Mouse (Mus musculus) small intestine, adult 2 months (tissue): Measurements from ENCODE around the gene Etv1. TPM values are rescaled to one million over a fixed set of nuclear protein-coding genes. Genes with fewer than 3 reads are reported as not detected.

Experiments used
- H3K27ac ChIP-seq: fragments of 200-500 bp; 2 replicates; pipeline ENCODE4 v1.5.1; 2012; ENCODE audit warnings: low read depth, low read length, control low read depth, inconsistent platforms; ENCODE audit not compliant: insufficient read depth
- H3K27me3 ChIP-seq: fragments of 200-500 bp; 2 replicates; pipeline ENCODE4 v1.6.1; 2012; ENCODE audit warnings: mild to moderate bottlenecking, moderate library complexity, low read length, inconsistent platforms; ENCODE audit not compliant: control insufficient read depth, insufficient read depth
- H3K36me3 ChIP-seq: fragments of 200-500 bp; 2 replicates; pipeline ENCODE4 v1.6.1; 2012; ENCODE audit warnings: mild to moderate bottlenecking, low read length, control low read depth, inconsistent platforms; ENCODE audit not compliant: control insufficient read depth, insufficient read depth
- H3K4me1 ChIP-seq: fragments of 200-500 bp; 2 replicates; pipeline ENCODE4 v1.6.1; 2012; ENCODE audit warnings: low read length, inconsistent platforms, mixed read lengths; ENCODE audit not compliant: control insufficient read depth, insufficient read depth, insufficient read length
- H3K4me3 ChIP-seq: fragments of 200-500 bp; 2 replicates; pipeline ENCODE4 v1.5.1; 2012; ENCODE audit warnings: low read depth, mild to moderate bottlenecking, control low read depth, inconsistent platforms, low read length, moderate library complexity
- CTCF ChIP-seq: fragments of 200-500 bp; IDR thresholded peaks from 2 replicates; pipeline ENCODE4 v1.5.1; 2012; ENCODE audit warnings: low read depth, mild to moderate bottlenecking, control low read depth, inconsistent platforms, low read length, moderate library complexity, mixed read lengths; ENCODE audit not compliant: insufficient replicate concordance, insufficient read length; ENCODE audit errors: extremely low read depth
- POLR2A ChIP-seq: fragments of 200-500 bp; IDR thresholded peaks from 2 replicates; pipeline ENCODE4 v1.6.1; 2012; ENCODE audit warnings: low read depth, mild to moderate bottlenecking, control low read depth, inconsistent platforms, low read length, moderate library complexity
- WGBS: fragments of 180-500 bp; shearing (Covaris S2); methylation state at CpG from one replicate; pipeline ENCODE4 v1.1.7; 2018; 5-methylcytosine and 5-hydroxymethylcytosine counted together
- polyA plus RNA-seq: library from polyadenylated mRNA; depleted of rRNA; stranded (reverse); fragments of >200 nt; gene quantifications from 2 replicates; pipeline ENCODE4 v1.2.3, GENCODE M21; 2012

Gene Etv1
- polyA plus RNA-seq, 1 experiment: 2.2 TPM

DNA sequence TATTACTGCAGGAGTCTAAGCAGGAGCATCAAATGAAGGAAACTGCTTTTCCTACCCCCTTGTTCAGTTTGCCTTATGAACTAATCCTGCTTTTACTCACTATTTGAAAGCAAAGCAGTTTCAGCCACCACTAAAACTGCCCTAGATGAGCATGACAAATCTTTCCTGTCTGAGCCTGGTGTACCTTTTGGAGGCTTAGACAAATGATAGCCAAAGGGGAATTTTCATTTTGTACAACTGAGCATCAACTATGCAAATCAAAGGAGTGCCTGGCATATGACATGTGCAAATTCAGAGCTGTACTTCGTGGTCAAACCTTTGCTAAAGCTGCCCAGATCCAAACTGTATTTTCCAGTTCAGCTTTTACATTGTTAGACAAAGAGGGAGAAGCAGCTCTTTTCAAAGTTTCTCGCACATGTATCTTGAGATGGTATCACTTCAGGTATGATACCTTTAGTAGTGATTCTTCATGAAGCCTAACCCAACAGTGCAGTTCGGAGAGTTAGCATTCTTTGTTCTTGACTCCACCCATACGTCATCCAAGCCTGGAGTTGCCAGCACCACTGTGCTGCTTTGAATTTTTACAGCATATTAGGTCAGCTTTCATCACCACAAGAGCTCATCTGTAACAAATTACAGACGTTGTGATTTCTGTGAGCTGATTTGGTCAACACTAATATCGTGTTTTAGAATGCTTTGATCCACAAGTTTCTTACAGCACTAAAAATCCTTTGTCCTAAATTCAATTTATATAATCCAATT lies 68.5 kb downstream of the Etv1 start:
- Histone ChIP-seq H3K4me3 (no peak overlapping the region), H3K27ac (no peak overlapping the region), H3K27me3 (no peaks in the 10 kb centered on the region), H3K36me3 (no peaks in the 10 kb centered on the region), H3K4me1 (no peaks in the 10 kb centered on the region)
- TF ChIP-seq CTCF (no peak), POLR2A (no peak)
- 79% methylated on average over 6 of the region's 6 CpGs for WGBS

DNA sequence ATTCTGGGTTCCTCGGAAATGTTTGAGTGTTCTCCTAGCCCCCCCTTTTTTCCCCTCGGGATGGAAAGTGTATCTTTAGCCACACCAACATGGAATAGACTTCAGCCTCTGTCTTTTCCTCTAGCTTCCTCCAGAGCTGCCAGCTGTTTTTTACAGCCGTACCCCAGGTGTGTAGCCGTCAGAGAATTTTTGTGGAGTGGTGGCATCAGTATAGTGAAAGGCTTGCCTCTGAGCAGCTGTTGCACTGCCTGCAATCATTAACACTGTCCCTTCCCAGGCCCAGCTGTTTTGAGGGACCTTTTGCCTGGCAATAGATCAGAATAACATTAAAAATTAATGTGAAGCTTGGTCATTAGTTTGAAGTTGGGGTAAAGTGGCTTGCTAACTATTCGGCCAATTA lies 70.8 kb downstream of the Etv1 start:
- H3K36me3 ChIP-seq: no peaks in the 10 kb centered on the region
- no peak for TF ChIP-seq POLR2A
- no peak for TF ChIP-seq CTCF
- no peak overlapping the region for H3K4me3 ChIP-seq
- no peak overlapping the region for H3K27ac ChIP-seq
- WGBS: 68% methylated on average over 5 of the region's 5 CpGs
- H3K4me1 ChIP-seq: no peaks in the 10 kb centered on the region
- H3K27me3 ChIP-seq: no peaks in the 10 kb centered on the region

GRCm38 (mm10) chr12:38854274-38854673 lies 75.1 kb downstream of the Etv1 start:
- 80% methylated on average over 5 of the region's 5 CpGs for WGBS
- H3K4me3 ChIP-seq: no peak overlapping the region
- no peaks in the 10 kb centered on the region for H3K4me1 ChIP-seq
- H3K36me3 ChIP-seq: no peaks in the 10 kb centered on the region
- no peaks in the 10 kb centered on the region for H3K27me3 ChIP-seq
- H3K27ac ChIP-seq: no peak overlapping the region
- TF ChIP-seq POLR2A (no peak), CTCF (no peak)

- TF ChIP-seq POLR2A (no peak), CTCF (no peak)
- Histone ChIP-seq H3K27ac (no peak overlapping the region), H3K27me3 (no peaks in the 10 kb centered on the region), H3K36me3 (no peaks in the 10 kb centered on the region), H3K4me3 (no peak overlapping the region), H3K4me1 (no peaks in the 10 kb centered on the region)
- 85% methylated on average over 6 of the region's 6 CpGs for WGBS
These were observed 75.6 kb downstream of the Etv1 start for GRCm38 (mm10) chr12:38854751-38855150.

DNA sequence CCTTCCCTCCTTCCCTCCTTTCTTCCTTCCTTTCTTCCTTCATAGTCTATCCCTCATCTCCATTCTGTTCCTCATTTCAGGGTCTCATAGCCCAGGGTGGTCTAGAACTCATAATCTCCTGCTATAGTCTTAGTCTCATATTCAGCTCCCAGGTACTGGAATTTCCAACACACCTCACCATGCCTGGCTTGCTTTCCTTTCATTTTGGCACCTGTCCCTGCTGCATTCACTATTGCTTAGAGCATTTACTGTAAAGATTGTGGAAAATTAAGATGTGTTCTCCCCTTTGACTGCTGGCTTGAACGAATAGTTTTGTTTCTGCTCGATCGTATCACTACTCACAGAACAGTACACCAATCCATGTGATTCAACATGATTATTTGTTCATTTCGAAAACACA lies 80.5 kb downstream of the Etv1 start:
- 80% methylated on average over 4 of the region's 4 CpGs for WGBS
- TF ChIP-seq POLR2A (no peak), CTCF (no peak)

DNA sequence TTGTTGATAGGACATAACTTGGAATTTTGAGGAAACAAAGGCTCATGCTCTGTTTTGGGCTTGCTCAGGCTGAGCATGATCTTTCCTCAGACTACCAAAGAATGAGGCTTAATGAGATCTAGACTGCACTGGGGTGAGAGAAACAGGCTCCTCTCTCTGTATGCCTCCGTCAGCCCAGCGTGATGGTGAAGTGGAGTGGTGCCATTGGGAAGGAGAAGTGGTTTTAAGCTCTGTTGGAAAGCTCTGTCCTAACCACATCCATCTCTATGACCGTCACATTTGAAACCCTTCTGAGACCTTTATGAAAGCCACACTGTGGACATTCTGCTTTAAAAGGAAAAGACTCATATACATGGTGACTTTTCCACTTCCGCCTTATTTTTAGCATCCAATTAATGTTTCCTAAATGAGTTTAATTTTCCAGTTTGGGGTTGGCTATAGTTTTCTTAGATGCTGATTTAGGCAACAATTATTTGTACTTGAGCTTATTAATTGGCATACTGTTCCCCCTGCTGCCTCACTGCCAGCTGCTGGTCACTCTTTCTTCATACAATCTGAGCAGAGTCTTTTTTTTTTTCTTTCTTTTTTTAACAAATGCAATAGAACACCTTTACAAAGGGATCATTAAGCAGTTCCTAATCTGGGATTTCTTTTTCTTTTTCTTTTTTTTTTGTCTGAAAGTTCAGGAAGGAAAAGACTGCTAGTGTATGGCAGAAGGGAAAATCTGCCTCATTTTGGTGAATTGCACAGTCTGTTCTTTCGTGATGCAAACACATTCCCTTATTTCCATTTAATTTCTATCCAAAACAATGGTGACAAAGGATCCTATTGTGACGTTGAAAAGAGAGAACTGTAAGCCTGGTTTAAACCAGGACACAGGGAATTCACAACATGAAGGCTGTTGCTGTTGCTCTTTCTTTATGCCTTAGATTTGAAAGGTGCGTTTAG lies 81.3 kb downstream of the Etv1 start:
- Histone ChIP-seq H3K4me3 (no peak overlapping the region), H3K27me3 (no peaks in the 10 kb centered on the region), H3K4me1 (no peaks in the 10 kb centered on the region), H3K27ac (no peak overlapping the region), H3K36me3 (no peaks in the 10 kb centered on the region)
- 82% methylated on average over 7 of the region's 7 CpGs for WGBS
- TF ChIP-seq POLR2A (no peak), CTCF (no peak)

More for the DNA sequence above, 80.5 kb downstream of the Etv1 start:
- Histone ChIP-seq H3K27me3 (no peaks in the 10 kb centered on the region), H3K4me3 (no peak overlapping the region), H3K36me3 (no peaks in the 10 kb centered on the region), H3K4me1 (no peaks in the 10 kb centered on the region), H3K27ac (no peak overlapping the region)

DNA sequence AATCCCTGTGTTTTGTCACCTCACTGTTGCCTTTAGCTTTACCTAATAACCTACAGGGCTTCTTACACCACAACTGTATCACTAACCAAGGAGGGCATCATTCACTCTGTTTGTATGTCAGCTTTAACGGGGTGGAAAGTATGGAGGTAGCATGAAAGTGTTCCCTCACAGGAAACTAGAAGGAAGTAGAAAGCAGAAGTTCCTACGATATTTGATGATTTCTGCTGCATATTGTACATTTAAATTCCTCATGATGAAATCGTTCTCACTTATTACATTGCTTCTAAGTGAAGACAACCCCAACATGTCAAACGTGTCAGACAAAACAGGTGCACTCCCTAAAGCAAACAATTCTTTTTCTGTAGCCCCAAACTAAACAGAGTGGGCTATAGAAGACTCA lies 84.2 kb downstream of the Etv1 start:
- TF ChIP-seq POLR2A (no peak), CTCF (no peak)
- Histone ChIP-seq H3K27ac (no peak overlapping the region), H3K4me1 (no peaks in the 10 kb centered on the region), H3K27me3 (no peaks in the 10 kb centered on the region), H3K36me3 (no peaks in the 10 kb centered on the region), H3K4me3 (no peak overlapping the region)
- WGBS: 47% methylated on average over 4 of the region's 4 CpGs
